Mouse (Mus musculus) thymus, adult 2 months (tissue): ENCODE data around the gene Phlpp1. TPM values are rescaled to one million over a fixed set of nuclear protein-coding genes. Genes with fewer than 3 reads are reported as not detected.
A peak's percentile ranks its signal among the peaks of the same experiment; 100 is the strongest.

Experiments
- DNase-seq: peaks from one replicate; pipeline ENCODE4 v3.0.0; 2021
- H3K27ac ChIP-seq: fragments of 200-500 bp; 2 replicates; pipeline ENCODE4 v1.5.1; 2012; ENCODE audit warnings: low read length, control low read depth; ENCODE audit not compliant: control insufficient read depth, insufficient read depth
- H3K27me3 ChIP-seq: fragments of 200-500 bp; 2 replicates; pipeline ENCODE4 v1.6.1; 2012; ENCODE audit warnings: mild to moderate bottlenecking, low read length, moderate library complexity, mixed read lengths; ENCODE audit not compliant: control insufficient read depth, insufficient read depth
- H3K36me3 ChIP-seq: fragments of 200-500 bp; 2 replicates; pipeline ENCODE4 v1.6.1; 2012; ENCODE audit warnings: mild to moderate bottlenecking, low read length, moderate library complexity; ENCODE audit not compliant: control insufficient read depth, insufficient read depth
- H3K4me1 ChIP-seq: fragments of 200-500 bp; replicated peaks from 2 replicates; pipeline ENCODE4 v1.6.1; 2012; ENCODE audit warnings: low read length; ENCODE audit not compliant: control insufficient read depth, insufficient read depth
- H3K4me3 ChIP-seq: fragments of 200-500 bp; 2 replicates; pipeline ENCODE4 v1.5.1; 2012; ENCODE audit warnings: mild to moderate bottlenecking, low read length, control low read depth, moderate library complexity; ENCODE audit not compliant: control insufficient read depth, insufficient read depth
- CTCF ChIP-seq: fragments of 200-500 bp; IDR thresholded peaks from 2 replicates; pipeline ENCODE4 v1.5.1; 2012; ENCODE audit warnings: mild to moderate bottlenecking, control low read depth, low read length, moderate library complexity, borderline replicate concordance; ENCODE audit not compliant: control insufficient read depth, poor library complexity, insufficient read depth; ENCODE audit errors: extremely low read depth
- POLR2A ChIP-seq: fragments of 200-500 bp; IDR thresholded peaks from 2 replicates; pipeline ENCODE4 v1.6.1; 2012; ENCODE audit warnings: mild to moderate bottlenecking, low read length, control low read depth, moderate library complexity; ENCODE audit not compliant: control insufficient read depth, poor library complexity, insufficient read depth; ENCODE audit errors: extremely low read depth
- WGBS: fragments of 180-500 bp; shearing (Covaris S2); methylation state at CpG from one replicate; pipeline ENCODE4 v1.1.7; 2018; 5-methylcytosine and 5-hydroxymethylcytosine counted together
- polyA plus RNA-seq: library from polyadenylated mRNA; depleted of rRNA; stranded (reverse); fragments of >200 nt; gene quantifications from 2 replicates; pipeline ENCODE4 v1.2.3, GENCODE M21; 2012

Phlpp1 gene
- polyA plus RNA-seq, 1 experiment = 7.0 TPM

DNA sequence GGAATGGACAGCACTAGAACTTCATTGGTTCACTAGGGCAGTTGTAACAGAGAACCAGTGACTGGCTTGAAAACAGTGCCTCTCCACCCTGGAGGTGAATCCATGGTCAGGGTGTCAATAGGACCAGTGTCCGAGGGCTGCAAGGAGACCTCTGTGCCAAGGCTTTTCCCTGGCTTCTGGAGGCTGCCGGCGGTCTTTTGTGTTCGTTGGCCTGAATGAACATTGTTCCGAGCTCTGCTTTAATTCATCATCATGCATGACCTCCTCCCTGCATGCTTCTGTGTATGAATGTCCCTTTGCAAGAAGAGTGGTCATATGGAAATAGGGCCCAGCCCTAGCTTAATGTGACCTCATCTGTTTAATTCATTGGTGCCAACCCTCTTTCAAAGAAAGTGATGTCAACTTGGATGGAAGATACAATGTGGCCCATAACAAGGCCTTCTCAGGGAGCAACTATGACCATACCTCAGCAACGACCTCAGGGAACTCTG is 231.5 kb downstream of the Phlpp1 start:
- Histone ChIP-seq H3K36me3 (no peaks in the 10 kb centered on the region), H3K4me1 (no peaks in the 10 kb centered on the region; the same call in 1 of the 2 replicates), H3K4me3 (no peak overlapping the region), H3K27me3 (no peaks in the 10 kb centered on the region), H3K27ac (no peak overlapping the region)
- WGBS = 96% methylated on average over 6 of the region's 6 CpGs
- TF ChIP-seq POLR2A = no peak
- no peak for TF ChIP-seq CTCF
- no peak for DNase-seq

DNA sequence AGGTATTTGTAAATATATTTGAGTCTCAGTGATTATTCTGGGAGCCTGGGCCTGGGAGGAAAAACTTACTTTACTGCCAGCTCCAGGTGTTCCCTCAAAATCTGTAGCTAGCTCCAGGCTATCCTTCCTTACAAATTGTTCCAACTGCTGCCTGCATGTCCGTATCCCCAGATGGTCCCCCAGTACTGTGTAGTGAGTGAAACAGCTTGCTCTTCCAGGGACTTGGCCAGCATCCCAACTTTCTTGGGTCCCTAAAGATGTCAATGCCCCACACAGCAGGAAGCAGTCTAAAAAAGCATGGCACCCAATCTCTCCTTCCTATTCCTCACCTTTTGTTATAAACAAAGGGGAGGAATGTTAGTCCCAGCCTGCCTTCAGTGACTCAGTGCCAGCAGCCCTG is 235.3 kb downstream of the Phlpp1 start:
- WGBS = 94% methylated on average over 1 of the region's 1 CpGs
- no peaks in the 10 kb centered on the region for H3K36me3 ChIP-seq
- no peak for TF ChIP-seq CTCF
- no peak for TF ChIP-seq POLR2A

DNA sequence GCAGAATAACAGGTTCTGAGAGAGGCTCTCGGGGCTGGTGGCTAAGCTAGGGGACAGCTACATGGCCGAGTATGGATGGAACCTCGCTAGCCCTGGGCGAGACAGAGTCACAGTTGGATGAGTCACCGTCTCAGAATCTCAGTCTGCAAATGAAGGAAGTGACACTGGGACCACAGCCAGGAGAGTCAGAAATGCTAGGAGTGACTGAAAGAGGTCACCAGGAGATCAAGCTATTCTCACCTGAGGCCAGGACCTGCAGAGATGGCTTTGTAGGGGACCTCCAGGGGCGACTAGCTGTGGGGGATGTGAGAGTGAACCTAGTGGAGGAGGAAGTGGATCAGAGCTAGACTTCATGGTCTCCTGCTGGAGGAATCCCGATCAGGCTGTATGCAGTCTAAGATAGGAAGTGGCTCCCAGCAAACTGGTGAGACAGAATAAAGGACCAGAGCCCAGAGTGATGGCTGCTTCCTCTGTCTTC is 236.4 kb downstream of the Phlpp1 start:
- H3K27ac ChIP-seq = no peak overlapping the region
- no peak overlapping the region for H3K4me3 ChIP-seq
- H3K36me3 ChIP-seq = no peaks in the 10 kb centered on the region
- no peak for DNase-seq
- WGBS = 34% methylated on average over 7 of the region's 7 CpGs
- no peak for TF ChIP-seq POLR2A
- H3K27me3 ChIP-seq = no peaks in the 10 kb centered on the region
- H3K4me1 ChIP-seq = peaks cover 3% of the 10 kb centered on the region; the same call in 1 of the 2 replicates

More for the DNA sequence above, 235.3 kb downstream of the Phlpp1 start:
- H3K27ac ChIP-seq = no peak overlapping the region
- no peaks in the 10 kb centered on the region for H3K27me3 ChIP-seq
- H3K4me1 ChIP-seq = peaks cover 3% of the 10 kb centered on the region; the same call in 1 of the 2 replicates
- DNase-seq = no peak
- H3K4me3 ChIP-seq = no peak overlapping the region

DNA sequence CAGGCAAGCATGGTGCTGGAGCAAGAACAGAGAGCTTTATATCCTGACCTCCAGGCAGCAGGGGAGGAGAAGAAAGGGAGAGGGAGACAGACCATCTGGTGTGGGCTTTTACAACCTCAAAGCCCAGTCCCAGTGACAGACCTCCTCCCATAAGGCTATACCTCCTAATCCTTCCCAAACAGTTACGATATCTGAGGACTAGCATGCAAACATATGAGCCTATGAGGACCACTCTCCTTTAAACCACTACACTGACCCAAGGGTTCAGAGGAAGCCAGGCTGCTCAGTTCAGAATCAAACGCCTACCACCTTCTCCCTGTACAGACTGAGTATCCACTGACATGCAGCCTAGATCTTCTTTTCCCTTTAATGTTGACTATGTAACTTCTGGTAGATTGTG is 239.3 kb downstream of the Phlpp1 start:
- WGBS = 90% methylated on average over 2 of the region's 2 CpGs
- Histone ChIP-seq H3K4me1 (peaks cover 3% of the 10 kb centered on the region; the same call in 1 of the 2 replicates), H3K4me3 (no peak overlapping the region), H3K27me3 (no peaks in the 10 kb centered on the region), H3K36me3 (no peaks in the 10 kb centered on the region), H3K27ac (no peak overlapping the region)
- TF ChIP-seq POLR2A = no peak
- no peak for TF ChIP-seq CTCF
- DNase-seq = no peak

DNA sequence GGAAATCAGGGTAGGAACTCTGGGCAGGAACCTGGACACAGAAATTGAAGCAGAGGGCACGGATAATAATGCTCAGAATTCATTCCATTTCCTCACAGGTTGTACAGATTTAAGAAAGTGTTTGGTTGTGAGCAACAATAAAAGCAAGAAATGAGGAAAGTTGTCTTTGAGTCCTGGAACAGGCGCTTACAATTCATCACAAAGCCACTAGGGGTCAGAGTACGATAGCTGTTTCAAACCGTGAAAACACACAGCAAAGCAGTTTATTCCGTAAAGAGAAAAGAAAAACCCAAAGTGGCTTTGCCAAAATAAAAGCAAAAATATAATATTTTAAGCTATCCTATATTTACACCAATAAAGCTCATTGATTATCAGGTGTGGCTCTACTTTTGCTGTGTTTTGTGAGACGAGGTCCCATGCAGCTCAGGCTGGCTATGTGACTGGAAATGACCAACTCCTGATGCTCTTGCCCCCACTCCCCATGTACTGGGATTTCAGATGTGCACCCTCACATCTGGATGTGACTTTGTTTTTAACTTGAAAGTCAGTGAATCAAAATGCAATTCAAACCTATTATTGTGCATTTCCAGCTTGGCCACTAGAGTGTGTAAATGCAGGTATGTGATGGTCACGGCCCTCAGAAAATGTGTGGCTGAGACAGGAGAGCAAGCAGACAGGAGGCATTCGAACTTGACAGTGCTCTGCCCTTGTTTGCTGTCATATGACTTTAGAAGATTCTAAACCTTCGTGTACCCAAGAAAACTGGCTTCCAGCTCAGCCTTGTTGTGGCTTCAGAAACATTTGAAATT is 253.8 kb downstream of the Phlpp1 start:
- H3K27me3 ChIP-seq = no peaks in the 10 kb centered on the region
- H3K27ac ChIP-seq = no peak overlapping the region
- peaks cover 6% of the 10 kb centered on the region for H3K4me1 ChIP-seq
- 36% methylated on average over 9 of the region's 9 CpGs for WGBS
- no peaks in the 10 kb centered on the region for H3K36me3 ChIP-seq
- peak; percentile 37 for DNase-seq
- H3K4me3 ChIP-seq = no peak overlapping the region
- TF ChIP-seq CTCF = no peak
- TF ChIP-seq POLR2A = no peak

DNA sequence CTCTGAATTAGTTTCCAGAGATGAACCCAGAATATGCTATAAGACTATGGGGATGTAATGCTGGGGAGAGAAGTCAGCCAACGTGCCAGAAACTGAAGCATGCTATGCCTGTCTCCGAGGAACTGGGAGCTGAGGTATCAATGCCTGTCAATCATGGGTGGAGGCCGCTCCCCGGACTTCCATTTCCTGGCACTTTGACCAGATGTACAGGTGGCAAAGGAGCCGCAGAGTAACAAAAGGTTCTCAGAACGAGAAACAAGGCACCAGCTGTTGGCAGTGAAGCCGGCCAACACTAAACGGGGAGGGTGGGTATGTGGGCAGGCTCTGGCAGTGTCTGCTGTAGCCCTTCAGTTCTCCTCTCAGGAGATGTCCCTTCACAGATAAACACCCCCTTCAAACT is 256.6 kb downstream of the Phlpp1 start:
- Histone ChIP-seq H3K4me1 (peaks cover 6% of the 10 kb centered on the region), H3K36me3 (no peaks in the 10 kb centered on the region), H3K27ac (no peak overlapping the region), H3K27me3 (no peaks in the 10 kb centered on the region), H3K4me3 (no peak overlapping the region)
- 16% methylated on average over 8 of the region's 8 CpGs for WGBS
- DNase-seq = no peak
- TF ChIP-seq CTCF (no peak), POLR2A (no peak)
